In genomic region chr13:100063936-100064335, GRCm38 (mm10) we compare ENCODE assay signal across 23 mouse cellular contexts. TPM values are rescaled to one million over a fixed set of nuclear protein-coding genes. Genes with fewer than 3 reads are reported as not detected.
DNase-seq lines count a peak whose midpoint lies in the region; ATAC-seq lines count a peak whose summit lies in the region.
"Had no signal": no experiment of that assay in that cellular context is flagged by ENCODE, and none has a peak within 500 bp of the region (broad histone marks: within the 10 kb centered on the region; RNA-seq: fewer than 3 reads in every experiment).

No protein-coding gene starts in this region.

- peak overlapping the region; percentile 33; the same call in 1 of the 2 replicates for H3K27ac ChIP-seq in heart, embryonic 15.5 days
- H3K27ac ChIP-seq in lung, embryonic 15.5 days, result no peak overlapping the region
- H3K27ac ChIP-seq: embryonic facial prominence, embryonic 10.5 days; forebrain, embryonic 13.5 days; hindbrain, embryonic 12.5 days had no signal

- no peaks in the 10 kb centered on the region for H3K9me3 ChIP-seq in heart, embryonic 15.5 days (replicated peaks)
- H3K9me3 ChIP-seq in lung, embryonic 15.5 days, result no peaks in the 10 kb centered on the region
- H3K9me3 ChIP-seq: embryonic facial prominence, embryonic 10.5 days; forebrain, embryonic 13.5 days; heart, embryonic 12.5 days; hindbrain, embryonic 12.5 days had no signal

- no peaks in the 10 kb centered on the region for H3K27me3 ChIP-seq in heart, embryonic 15.5 days
- no peaks in the 10 kb centered on the region for H3K27me3 ChIP-seq in lung, embryonic 15.5 days
- H3K27me3 ChIP-seq: CH12.LX; forebrain, embryonic 13.5 days; heart, embryonic 12.5 days; hindbrain, embryonic 12.5 days; Patski had no signal

- no peak for DNase-seq in heart, adult 11 months
- no peak for DNase-seq in lung, adult 18-20 months
- peak; percentile 12 for DNase-seq in lung, postnatal 25 days (ENCODE audit: low spot score)
- DNase-seq in adipocyte (ENCODE audit: low spot score), result no peak
- no peak for DNase-seq in cerebellum, adult 9-10 months
- DNase-seq: adrenal gland, adult 2 months; adrenal gland, postnatal 25 days; cerebellum, adult 18-20 months; cerebellum, postnatal 10 days; forebrain, postnatal 0 days; gastrocnemius, postnatal 25 days; heart, postnatal 4 days had no signal

- 64% methylated on average over 3 of the region's 3 CpGs for WGBS in heart, embryonic 15.5 days
- WGBS in lung, embryonic 15.5 days, result 51% methylated on average over 3 of the region's 3 CpGs

- no peak overlapping the region for H3K4me2 ChIP-seq in heart, embryonic 15.5 days
- H3K4me2 ChIP-seq in lung, embryonic 15.5 days, result no peak overlapping the region
- H3K4me2 ChIP-seq: forebrain, embryonic 13.5 days; heart, embryonic 12.5 days; hindbrain, embryonic 12.5 days had no signal

- H3K4me3 ChIP-seq in heart, embryonic 15.5 days, result no peak overlapping the region
- H3K4me3 ChIP-seq in lung, embryonic 15.5 days, result no peak overlapping the region
- H3K4me3 ChIP-seq: embryonic facial prominence, embryonic 10.5 days; forebrain, embryonic 13.5 days; heart, embryonic 12.5 days; hindbrain, embryonic 12.5 days had no signal

- ATAC-seq in heart, embryonic 15.5 days (replicated peaks; ENCODE audit: insufficient number of reproducible peaks, insufficient read depth, low FRiP score, low read depth), result peak; percentile 39; the same call in 1 of the 2 replicates
- peak; percentile 23; the same call in 1 of the 2 replicates for ATAC-seq in lung, embryonic 15.5 days (ENCODE audit: borderline replicate concordance, extremely low read depth, low FRiP score, low TSS enrichment)
- ATAC-seq: activated CD4-positive, CD25-positive, alpha-beta regulatory T cell, adult 4 months; forebrain, embryonic 13.5 days; forebrain, postnatal 0 days; hindbrain, embryonic 16.5 days; inflammation-experienced regulatory T-cells, adult 6 months; Patski had no signal

- peaks cover 76% of the 10 kb centered on the region for H3K36me3 ChIP-seq in heart, embryonic 15.5 days
- H3K36me3 ChIP-seq in lung, embryonic 15.5 days, result peaks cover 66% of the 10 kb centered on the region

- H3K4me1 ChIP-seq in heart, embryonic 15.5 days (replicated peaks), result peaks cover 3% of the 10 kb centered on the region; the same call in 1 of the 2 replicates
- no peaks in the 10 kb centered on the region for H3K4me1 ChIP-seq in lung, embryonic 15.5 days
- H3K4me1 ChIP-seq: embryonic facial prominence, embryonic 10.5 days; forebrain, embryonic 13.5 days; hindbrain, embryonic 12.5 days had no signal

- H3K9ac ChIP-seq in heart, embryonic 15.5 days, result no peak overlapping the region
- no peak overlapping the region for H3K9ac ChIP-seq in lung, embryonic 15.5 days
- H3K9ac ChIP-seq: forebrain, embryonic 13.5 days; forebrain, postnatal 0 days; heart, embryonic 12.5 days; hindbrain, embryonic 12.5 days had no signal

RNA-seq across cellular contexts. Expression of gene Bdp1, which starts 39.9 kb away (rescaled TPM):
- 21.1 and 22.5 TPM in 2 replicates for polyA plus RNA-seq in heart, embryonic 15.5 days (2015; fragmentation: Nextera tagmentation; extraction: Ambion mirVana)
- 31.1 and 32.0 TPM in 2 replicates for polyA plus RNA-seq in lung, embryonic 15.5 days (2015; fragmentation: Nextera tagmentation; extraction: Ambion mirVana)

RNA-seq across cellular contexts. Expression of gene Serf1, which starts 43.9 kb away (rescaled TPM):
- 91.4 and 125 TPM in 2 replicates for polyA plus RNA-seq in heart, embryonic 15.5 days (2015; fragmentation: Nextera tagmentation; extraction: Ambion mirVana)
- polyA plus RNA-seq in lung, embryonic 15.5 days (2015; fragmentation: Nextera tagmentation; extraction: Ambion mirVana), result 117 and 125 TPM in 2 replicates

RNA-seq across cellular contexts. Expression of gene Mccc2, which starts 48.5 kb away (rescaled TPM):
- 28.9 and 30.8 TPM in 2 replicates for polyA plus RNA-seq in heart, embryonic 15.5 days (2015; fragmentation: Nextera tagmentation; extraction: Ambion mirVana)
- 48.0 and 48.9 TPM in 2 replicates for polyA plus RNA-seq in lung, embryonic 15.5 days (2015; fragmentation: Nextera tagmentation; extraction: Ambion mirVana)
